ENCODE assay signal across 27 mouse cellular contexts in the genomic region with DNA sequence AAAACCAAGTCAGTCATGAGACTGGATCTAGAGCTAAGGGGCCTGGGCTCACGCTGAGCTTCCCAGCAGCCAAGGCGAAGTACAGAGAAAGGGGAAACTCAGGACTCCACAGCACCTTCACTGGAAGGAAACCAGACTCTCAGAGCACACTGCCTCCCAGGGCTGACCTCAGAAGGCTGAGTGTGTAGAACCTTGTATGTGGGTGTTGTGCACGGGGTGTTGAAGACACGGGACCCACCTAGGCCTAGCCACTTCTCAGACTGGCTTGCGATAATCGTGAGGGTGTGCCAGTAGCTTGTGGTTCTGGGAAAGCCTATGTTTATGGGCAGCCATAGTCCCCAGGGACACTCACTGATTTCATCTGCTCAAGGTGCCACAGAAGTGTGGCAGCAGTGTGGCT. TPM values are rescaled to one million over a fixed set of nuclear protein-coding genes. Genes with fewer than 3 reads are reported as not detected.
DNase-seq lines count a peak whose midpoint lies in the region; ATAC-seq and TF ChIP-seq lines count a peak whose summit lies in the region.
"Had no signal": no experiment of that assay in that cellular context is flagged by ENCODE, and none has a peak within 500 bp of the region (broad histone marks: within the 10 kb centered on the region; RNA-seq: fewer than 3 reads in every experiment).

No protein-coding gene starts in this region.

- no peaks in the 10 kb centered on the region for H3K4me1 ChIP-seq in lung, adult 2 months (ENCODE audit: control insufficient read depth, insufficient read depth, low read length)
- H3K4me1 ChIP-seq in megakaryocyte, embryonic 14.5 days: peaks cover 94% of the 10 kb centered on the region

- ATAC-seq in common myeloid progenitor, adult 5-6 weeks (replicated peaks; ENCODE audit: low read depth, poor library complexity, severe bottlenecking): peak; percentile 50
- ATAC-seq: forebrain, postnatal 0 days had no signal

- H3K27me3 ChIP-seq in megakaryocyte, embryonic 14.5 days (replicated peaks): no peaks in the 10 kb centered on the region
- H3K27me3 ChIP-seq: embryonic facial prominence, embryonic 12.5 days; heart, embryonic 12.5 days; hindbrain, embryonic 15.5 days; limb, embryonic 15.5 days; liver, embryonic 13.5 days; neural tube, embryonic 15.5 days had no signal

- 79% methylated on average over 6 of the region's 6 CpGs for WGBS in lung, adult 2 months

- peaks cover 89% of the 10 kb centered on the region for H3K36me3 ChIP-seq in megakaryocyte, embryonic 14.5 days (replicated peaks; ENCODE audit: low read length)
- H3K36me3 ChIP-seq: embryonic facial prominence, embryonic 12.5 days; forebrain, embryonic 10.5 days; heart, embryonic 12.5 days; hindbrain, embryonic 10.5 days; hindbrain, embryonic 15.5 days; limb, embryonic 15.5 days; neural tube, embryonic 15.5 days had no signal

- peak; percentile 22 for DNase-seq in lung, postnatal 36 days
- DNase-seq in lung, adult 2 months: no peak
- DNase-seq in gastrocnemius, postnatal 36 days: no peak
- no peak for DNase-seq in adrenal gland, postnatal 4 days (ENCODE audit: low spot score in 2 of 2)
- DNase-seq in left cerebral cortex, postnatal 25 days (ENCODE audit: low spot score in 2 of 2): no peak
- DNase-seq: adrenal gland, adult 8-10 months; cerebellum, adult 8-10 months; forebrain, postnatal 0 days; gastrocnemius, postnatal 10 days; heart, adult 18-20 months; kidney, adult 2 months; kidney, postnatal 4 days; left cerebral cortex, postnatal 4 days; liver, embryonic 13.5 days; lung, adult 18-20 months; lung, postnatal 10 days; midbrain, embryonic 14.5 days; right cerebral cortex, postnatal 25 days had no signal

- no peak overlapping the region for H3K4me3 ChIP-seq in lung, adult 2 months (replicated peaks; ENCODE audit: extremely low read depth, low read depth, low read length)
- peak overlapping the region; percentile 46 for H3K4me3 ChIP-seq in megakaryocyte, embryonic 14.5 days (replicated peaks)
- H3K4me3 ChIP-seq: embryonic facial prominence, embryonic 12.5 days; forebrain, embryonic 10.5 days; heart, embryonic 12.5 days; hindbrain, embryonic 10.5 days; hindbrain, embryonic 15.5 days; limb, embryonic 15.5 days; liver, embryonic 13.5 days; neural tube, embryonic 15.5 days had no signal

- intact Hi-C loops in gastrocnemius, postnatal 36 days (cut with DNase I): no loop called here
- intact Hi-C loops in left cerebral cortex, postnatal 25 days (cut with DNase I): no loop called here

- TF ChIP-seq CTCF in lung, adult 2 months (IDR thresholded peaks at IDR 0.05; ENCODE audit: insufficient read depth, low read length): no peak

- no peak for TF ChIP-seq POLR2A in lung, adult 2 months (IDR thresholded peaks at IDR 0.05; ENCODE audit: borderline replicate concordance, extremely low read depth, low read depth, low read length)

- H3K9me3 ChIP-seq in megakaryocyte, embryonic 14.5 days: no peaks in the 10 kb centered on the region
- H3K9me3 ChIP-seq: embryonic facial prominence, embryonic 12.5 days; forebrain, embryonic 10.5 days; heart, embryonic 12.5 days; hindbrain, embryonic 10.5 days; hindbrain, embryonic 15.5 days; limb, embryonic 15.5 days; liver, embryonic 13.5 days; neural tube, embryonic 15.5 days had no signal

RNA-seq across cellular contexts. Expression of a gene that starts 38.0 kb away (rescaled TPM):
- polyA plus RNA-seq in lung, adult 2 months (2012; rRNA removed): 19.4 and 22.8 TPM in 2 replicates
- 14.7 and 20.9 TPM in 2 replicates for total RNA-seq in common myeloid progenitor, adult 5-6 weeks (2017)
- 21.6 and 28.3 TPM in 2 replicates for polyA plus RNA-seq in megakaryocyte, embryonic 14.5 days (2012; ENCODE audit: insufficient read depth, low replicate concordance)
- total RNA-seq in gastrocnemius, postnatal 36 days (2021): 1 to 10 TPM; 2.0 to 2.5 TPM
- 10 to 100 TPM in 1 of 2 experiments, 1 to 10 TPM in 1; 9.0 to 11.5 TPM for total RNA-seq in adrenal gland, postnatal 4 days (2021)
- total RNA-seq in left cerebral cortex, postnatal 25 days (2021): 1 to 10 TPM; 5.5 to 6.6 TPM

RNA-seq across cellular contexts. Expression of a gene that starts 39.2 kb away (rescaled TPM):
- not detected in 2 replicates for polyA plus RNA-seq in lung, adult 2 months (2012; rRNA removed)
- total RNA-seq in common myeloid progenitor, adult 5-6 weeks (2017): 9.1 TPM in 1 of 2 replicates, not detected in the other
- 0.38 TPM in 1 of 2 replicates, not detected in the other for polyA plus RNA-seq in megakaryocyte, embryonic 14.5 days (2012; ENCODE audit: insufficient read depth, low replicate concordance)
- 1 to 10 TPM in 1 of 2 experiments, under 1 TPM in 1; 0.84 to 1.2 TPM for total RNA-seq in gastrocnemius, postnatal 36 days (2021)
- total RNA-seq in adrenal gland, postnatal 4 days (2021): 1 to 10 TPM in 1 of 2 experiments, under 1 TPM in 1; 0.42 to 1.6 TPM
- 1 to 10 TPM; 1.6 to 1.7 TPM for total RNA-seq in left cerebral cortex, postnatal 25 days (2021)
- total RNA-seq: forebrain, postnatal 0 days had no signal
- polyA plus RNA-seq: hindbrain, embryonic 10.5 days; kidney, adult 2 months; limb, embryonic 15.5 days; midbrain, embryonic 14.5 days; neural tube, embryonic 15.5 days had no signal
